Mouse (Mus musculus) B cell, adult 62 days (primary cell): ENCODE results near the gene Kcnk16. TPM values are rescaled to one million over a fixed set of nuclear protein-coding genes. Genes with fewer than 3 reads are reported as not detected.

Experiments
- total RNA-seq: library from RNA; stranded (reverse); gene quantifications from 4 replicates; pipeline ENCODE4 v1.2.4, GENCODE M21; 2023

The Kcnk16 gene
- total RNA-seq = not detected in 4 replicates

DNA sequence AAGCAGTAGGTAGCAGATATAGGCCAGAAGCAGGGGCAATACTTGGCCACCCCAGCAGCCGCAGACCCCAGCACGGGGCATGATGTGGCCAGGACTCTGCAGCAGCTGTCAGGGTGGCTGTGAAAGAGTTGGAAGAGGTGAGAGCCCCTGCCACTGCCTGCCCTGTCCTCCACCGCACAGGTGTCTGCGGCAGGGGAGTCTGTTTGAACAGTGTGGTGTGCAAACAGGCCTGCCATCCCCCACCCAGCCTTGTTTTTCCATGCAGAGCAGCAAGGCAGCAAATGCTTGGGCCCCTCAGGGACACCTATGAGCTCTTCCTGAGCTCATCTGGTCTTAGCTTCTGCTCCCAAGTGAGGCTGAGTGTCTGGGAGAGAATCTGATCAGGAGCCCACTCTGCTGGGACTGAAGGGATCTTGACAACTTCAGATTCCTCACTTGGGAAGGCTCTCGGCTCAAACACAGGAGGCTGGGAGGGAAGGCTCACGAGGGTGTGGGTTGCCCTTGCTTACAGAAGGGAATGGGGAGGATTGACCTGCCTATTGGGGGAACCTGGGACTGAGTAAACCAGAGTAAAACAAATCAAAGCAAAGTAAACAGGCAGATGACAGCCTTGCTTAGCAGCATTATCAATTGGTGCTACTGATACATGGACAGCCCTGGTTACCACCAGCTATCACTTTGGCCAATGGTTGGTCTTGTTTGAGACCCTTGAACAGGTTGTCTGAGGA is at the start of gene Kcnk16:
Gene Kcnk16, minus strand, starts transcription at position 118 of the 728 bp plus-strand sequence.

DNA sequence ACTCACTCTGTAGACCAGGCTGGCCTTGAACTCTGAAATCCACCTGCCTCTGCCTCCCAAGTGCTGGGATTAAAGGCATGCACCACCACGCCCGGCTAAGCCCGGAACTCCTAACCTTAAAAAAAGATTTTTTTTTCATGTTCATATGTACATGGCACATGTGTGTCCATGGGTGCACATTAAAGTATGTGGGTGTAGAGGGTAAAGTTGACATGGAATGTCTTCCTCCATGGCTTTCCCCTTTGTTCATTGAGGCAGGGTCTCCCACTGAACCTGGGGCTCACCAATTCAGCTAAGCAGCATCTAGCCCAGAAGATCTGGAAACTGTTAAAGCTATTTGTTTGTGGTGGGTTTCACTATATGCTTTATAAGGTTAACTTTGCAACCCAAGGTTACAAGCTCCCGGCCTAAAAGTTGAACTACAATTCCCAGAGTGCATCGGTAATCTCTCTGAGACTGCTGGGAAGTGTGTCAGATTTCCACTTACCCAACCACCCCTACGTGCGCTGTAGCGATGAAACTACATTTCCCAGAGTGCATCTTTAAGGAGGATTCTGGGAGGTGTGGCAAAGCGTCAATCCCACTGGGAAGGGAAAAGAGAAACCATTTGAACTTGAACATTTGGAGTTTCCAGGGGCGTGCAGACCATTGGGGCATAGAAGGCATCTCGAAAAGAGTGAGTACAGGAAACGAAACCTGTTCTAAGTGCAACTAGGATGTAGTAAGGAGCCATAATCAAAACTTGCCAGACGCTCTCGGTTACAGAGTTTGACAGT is 25.3 kb upstream of the Kcnk16 start, which contains the start of gene Nudt13:
Gene Nudt13, plus strand, starts transcription at position 581 of the 776 bp plus-strand sequence.

Other genes with a start within 250 kb of the Kcnk16 start
- gene Saysd1, start 130.7 kb downstream of the Kcnk16 start, total RNA-seq = 3.5 to 4.9 TPM (median 4.0 TPM) in 4 replicates
- gene Kcnk5, start 87.4 kb downstream of the Kcnk16 start, total RNA-seq = 20.6 to 22.6 TPM (median 22.1 TPM) in 4 replicates
- 17.1 to 22.7 TPM (median 19.9 TPM) in 4 replicates for gene Nudt13, start 25.5 kb upstream of the Kcnk16 start, total RNA-seq
- gene Ecd, start 78.9 kb upstream of the Kcnk16 start, total RNA-seq = 40.2 to 52.4 TPM (median 44.7 TPM) in 4 replicates
- 29.2 to 43.8 TPM (median 38.7 TPM) in 4 replicates for gene Fam149b, start 79.0 kb upstream of the Kcnk16 start, total RNA-seq
- 80.9 to 84.6 TPM (median 83.3 TPM) in 4 replicates for gene Dnajc9, start 119.7 kb upstream of the Kcnk16 start, total RNA-seq
- 34.6 to 43.1 TPM (median 37.0 TPM) in 4 replicates for gene Mrps16, start 124.4 kb upstream of the Kcnk16 start, total RNA-seq
- gene Cfap70, start 183.0 kb upstream of the Kcnk16 start, total RNA-seq = not detected in 4 replicates
- 49.7 to 53.2 TPM (median 50.3 TPM) in 4 replicates for gene Anxa7, start 210.9 kb upstream of the Kcnk16 start, total RNA-seq
- 2.8 to 4.5 TPM (median 4.2 TPM) in 4 replicates for gene Mss51, start 227.7 kb upstream of the Kcnk16 start, total RNA-seq